Mouse (Mus musculus) T-helper 1 cell (primary cell): Measurements from ENCODE around the gene Stat5b.

Source experiments
- in situ Hi-C: fragments of 300-600 bp; cut with MboI, MseI; formaldehyde crosslinking; loops from one replicate; pipeline ENCODE4 v1.15.1; 2025; ENCODE audit warnings: high pct_unique_total_duplicates

Stat5b gene

GRCm38 (mm10) chr11:100738066-100738604 lies 112.4 kb downstream of the Stat5b start, which contains the start of gene Rab5c:
Gene Rab5c (minus strand): TSS chr11:100738215.
- in situ Hi-C loops = no loop called here

DNA sequence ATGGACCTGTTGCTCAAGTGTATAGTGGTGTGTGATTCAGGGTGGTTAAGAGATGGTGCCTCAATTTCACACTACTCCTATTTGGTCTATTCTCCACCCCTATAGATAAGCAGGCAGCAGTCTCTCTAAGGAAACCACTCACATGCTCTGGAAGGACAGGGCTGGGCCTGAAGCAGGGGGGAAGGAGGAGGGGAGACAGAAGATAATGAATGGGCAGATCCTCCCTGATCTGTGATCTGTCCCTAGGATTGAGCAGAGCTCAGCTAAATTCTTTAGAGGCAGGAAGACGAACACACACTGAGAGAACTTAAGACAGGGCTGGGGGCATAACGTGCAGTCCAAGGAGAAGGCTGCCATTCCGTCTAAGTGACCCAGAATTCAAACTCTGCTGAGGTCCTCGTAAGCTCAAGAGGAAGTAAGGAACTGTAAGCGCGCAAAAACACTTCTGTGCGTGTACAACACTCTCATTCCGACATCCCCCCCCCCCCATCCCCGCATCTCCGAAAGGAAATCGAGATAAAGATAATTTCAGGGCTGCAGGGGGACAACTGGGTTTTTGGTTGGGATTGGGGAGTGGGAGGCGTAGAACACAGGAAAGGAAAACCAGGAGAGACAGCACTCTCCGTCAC lies 113.3 kb downstream of the Stat5b start:
- in situ Hi-C loops = no loop called here

GRCm38 (mm10) chr11:100736746-100737080 lies 113.8 kb downstream of the Stat5b start:
- in situ Hi-C loops = no loop called here

- in situ Hi-C loops = no loop called here
Observed at GRCm38 (mm10) chr11:100735954-100736745, 114.4 kb downstream of the Stat5b start.

DNA sequence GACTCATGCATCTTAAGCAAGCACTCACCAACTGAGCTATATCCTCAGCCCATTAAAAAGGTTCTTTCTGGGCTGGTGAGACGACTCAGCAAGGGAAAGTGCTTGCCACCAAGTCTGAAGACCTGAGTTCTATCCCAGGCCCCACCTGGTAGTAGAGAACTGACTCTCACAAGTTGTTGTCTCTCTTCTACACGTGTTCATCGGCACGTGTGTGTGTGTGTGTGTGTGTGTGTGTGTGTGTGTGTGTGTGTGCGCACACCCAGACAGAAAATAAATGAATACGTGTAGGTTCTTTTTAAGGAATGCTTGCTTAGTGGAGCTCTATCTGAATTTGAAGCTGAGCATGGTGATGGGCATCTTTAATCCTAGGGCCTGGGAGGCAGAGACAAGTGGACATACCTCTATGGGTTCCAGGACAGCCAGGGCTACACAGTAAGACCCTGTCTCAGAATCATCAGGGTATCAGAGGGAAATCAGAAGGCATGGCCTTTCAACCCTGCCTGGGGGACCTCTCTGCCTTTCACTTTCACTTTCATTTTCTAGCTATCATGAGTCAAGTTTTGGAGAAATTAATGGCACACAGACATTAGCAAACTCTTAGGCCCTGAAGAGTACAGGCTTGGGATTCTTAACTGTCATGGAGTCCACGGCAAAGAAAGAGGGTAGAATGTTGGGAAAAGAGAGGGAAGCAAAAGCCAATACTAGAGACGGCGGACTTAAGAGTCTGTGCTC lies 115.2 kb downstream of the Stat5b start:
- in situ Hi-C loops = no loop called here
